Mouse (Mus musculus) MEL (cell line): ENCODE data around the gene Amot. TPM values are rescaled to one million over a fixed set of nuclear protein-coding genes. Genes with fewer than 3 reads are reported as not detected.

Experiments
- DNase-seq: peaks from one replicate; pipeline ENCODE4 v3.0.0; 2011; ENCODE audit warnings: low read depth, low spot score
- H3K27ac ChIP-seq: 2 replicates; pipeline ENCODE4 v1.5.1; 2012; ENCODE audit warnings: low read depth, mild to moderate bottlenecking, control low read depth, low read length, moderate library complexity; ENCODE audit not compliant: control insufficient read depth
- H3K27me3 ChIP-seq, 2 experiments: fragments of 150-350 bp in 1 of 2; sonication (generic) in 1 of 2; 2 replicates each; pipeline ENCODE4 v1.6.1; 2012; ENCODE audit warnings: low read length in 2 of 2, mild to moderate bottlenecking in 2 of 2, improper control_type of control experiment in 1 of 2, moderate library complexity in 1 of 2; ENCODE audit not compliant: insufficient read depth in 2 of 2, control insufficient read depth in 1 of 2
- H3K36me3 ChIP-seq, 2 experiments: 2 replicates each; pipeline ENCODE4 v1.6.1; 2012 to 2014; ENCODE audit warnings: low read length in 2 of 2, improper control_type of control experiment in 1 of 2, inconsistent platforms in 1 of 2, mild to moderate bottlenecking in 1 of 2; ENCODE audit not compliant: insufficient read depth in 2 of 2, control insufficient read depth in 1 of 2
- H3K4me1 ChIP-seq, 2 experiments: fragments of 150-350 bp in 1 of 2; sonication (generic) in 1 of 2; 2 replicates each; pipeline ENCODE4 v1.6.1; 2012; ENCODE audit warnings: low read length in 2 of 2, improper control_type of control experiment in 1 of 2, mild to moderate bottlenecking in 1 of 2; ENCODE audit not compliant: insufficient read depth in 2 of 2, control insufficient read depth in 1 of 2
- H3K4me3 ChIP-seq, 2 experiments: fragments of 150-350 bp in 1 of 2; sonication (generic) in 1 of 2; 2 replicates each; pipeline ENCODE4 v1.5.1; 2012; ENCODE audit warnings: low read depth in 2 of 2, low read length in 2 of 2, mild to moderate bottlenecking in 2 of 2, moderate library complexity in 2 of 2, control low read depth in 1 of 2, improper control_type of control experiment in 1 of 2; ENCODE audit not compliant: control insufficient read depth in 1 of 2, insufficient read depth in 1 of 2
- H3K79me2 ChIP-seq: 2 replicates; pipeline ENCODE4 v1.6.1; 2012; ENCODE audit warnings: mild to moderate bottlenecking, low read length, moderate library complexity; ENCODE audit not compliant: control insufficient read depth, poor library complexity, insufficient read depth
- H3K9ac ChIP-seq: 2 replicates; pipeline ENCODE4 v1.6.1; 2012; ENCODE audit warnings: low read depth, mild to moderate bottlenecking, control low read depth, low read length, moderate library complexity; ENCODE audit not compliant: control insufficient read depth, poor library complexity, severe bottlenecking
- H3K9me3 ChIP-seq: fragments of 150-350 bp; sonication (generic); replicated peaks from 2 replicates; pipeline ENCODE4 v1.6.1; 2012; ENCODE audit warnings: mild to moderate bottlenecking, low read length, improper control_type of control experiment, moderate library complexity; ENCODE audit not compliant: insufficient read depth
- BHLHE40 ChIP-seq: IDR thresholded peaks from 2 replicates; pipeline ENCODE4 v1.6.1; 2012; ENCODE audit warnings: low read depth, mild to moderate bottlenecking, inconsistent platforms, low read length, improper control_type of control experiment, borderline replicate concordance
- CTCF ChIP-seq, 3 experiments: IDR thresholded peaks in 2 of 3; conservative IDR thresholded peaks in 1 of 3; 2 replicates each; pipeline ENCODE4 v1.5.1; 2011 to 2012; ENCODE audit warnings: low read length in 3 of 3, low read depth in 2 of 3, mild to moderate bottlenecking in 2 of 3, improper control_type of control experiment in 1 of 3, inconsistent platforms in 1 of 3, mixed read lengths in 1 of 3, moderate library complexity in 1 of 3; ENCODE audit not compliant: control insufficient read depth in 1 of 3, insufficient read depth in 1 of 3, poor library complexity in 1 of 3, severe bottlenecking in 1 of 3
- E2F4 ChIP-seq: IDR thresholded peaks from 2 replicates; pipeline ENCODE4 v1.6.1; 2011; ENCODE audit warnings: low read depth, low read length, improper control_type of control experiment, borderline replicate concordance
- EP300 ChIP-seq, 2 experiments: IDR thresholded peaks; 2 replicates each; pipeline ENCODE4 v1.6.1; 2011; ENCODE audit warnings: improper control_type of control experiment in 2 of 2, low read length in 2 of 2, low read depth in 1 of 2, mild to moderate bottlenecking in 1 of 2
- HCFC1 ChIP-seq: IDR thresholded peaks from 2 replicates; pipeline ENCODE4 v1.6.1; 2012; ENCODE audit warnings: low read depth, mild to moderate bottlenecking, inconsistent platforms, low read length, improper control_type of control experiment, moderate library complexity
- KAT2A ChIP-seq: conservative IDR thresholded peaks from 2 replicates; pipeline ENCODE4 v1.6.1; 2012; ENCODE audit warnings: low read depth, low read length, improper control_type of control experiment, inconsistent platforms
- MAFK ChIP-seq: IDR thresholded peaks from 2 replicates; pipeline ENCODE4 v1.6.1; 2011; ENCODE audit warnings: low read depth, mild to moderate bottlenecking, low read length, improper control_type of control experiment, borderline replicate concordance
- MAX ChIP-seq: IDR thresholded peaks from 2 replicates; pipeline ENCODE4 v1.6.1; 2011; ENCODE audit warnings: low read length, improper control_type of control experiment
- MYC ChIP-seq: IDR thresholded peaks from 2 replicates; pipeline ENCODE4 v1.6.1; 2011; ENCODE audit warnings: low read depth, mild to moderate bottlenecking, low read length, improper control_type of control experiment, moderate library complexity
- NRF1 ChIP-seq: IDR thresholded peaks from 2 replicates; pipeline ENCODE4 v1.6.1; 2014; ENCODE audit warnings: low read depth, mild to moderate bottlenecking, inconsistent platforms, low read length, improper control_type of control experiment, moderate library complexity; ENCODE audit not compliant: poor library complexity, insufficient read depth, severe bottlenecking
- POLR2AphosphoS5 ChIP-seq: IDR thresholded peaks from 2 replicates; pipeline ENCODE4 v1.6.1; 2012; ENCODE audit warnings: low read depth, borderline replicate concordance, mild to moderate bottlenecking, inconsistent platforms, low read length, moderate library complexity, mixed read lengths
- RAD21 ChIP-seq: IDR thresholded peaks from 2 replicates; pipeline ENCODE4 v1.6.1; 2011; ENCODE audit warnings: mild to moderate bottlenecking, low read depth, low read length, improper control_type of control experiment
- RCOR1 ChIP-seq: IDR thresholded peaks from 2 replicates; pipeline ENCODE4 v1.6.1; 2012; ENCODE audit warnings: low read depth, mild to moderate bottlenecking, inconsistent platforms, low read length, improper control_type of control experiment
- SMC3 ChIP-seq: IDR thresholded peaks from 2 replicates; pipeline ENCODE4 v1.6.1; 2011; ENCODE audit warnings: low read depth, low read length, improper control_type of control experiment
- TCF12 ChIP-seq: IDR thresholded peaks from 2 replicates; pipeline ENCODE4 v1.6.1; 2014; ENCODE audit warnings: low read depth, mild to moderate bottlenecking, inconsistent platforms, low read length, improper control_type of control experiment, moderate library complexity
- USF2 ChIP-seq, 2 experiments: IDR thresholded peaks; 2 replicates each; pipeline ENCODE4 v1.6.1; 2011 to 2012; ENCODE audit warnings: improper control_type of control experiment in 2 of 2, low read length in 2 of 2, borderline replicate concordance in 1 of 2, inconsistent platforms in 1 of 2, low read depth in 1 of 2, mild to moderate bottlenecking in 1 of 2; ENCODE audit not compliant: insufficient read depth in 1 of 2
- ZC3H11A ChIP-seq: IDR thresholded peaks from 2 replicates; pipeline ENCODE4 v1.6.1; 2012; ENCODE audit warnings: low read depth, mild to moderate bottlenecking, inconsistent platforms, low read length, improper control_type of control experiment
- ZNF384 ChIP-seq: IDR thresholded peaks from 2 replicates; pipeline ENCODE4 v1.6.1; 2012; ENCODE audit warnings: low read depth, mild to moderate bottlenecking, inconsistent platforms, low read length, improper control_type of control experiment
- polyA plus RNA-seq, 2 experiments: library from polyadenylated mRNA; stranded (reverse) in 1 of 2; unstranded in 1 of 2; fragments of >175 nt in 1 of 2; fragments of >200 nt in 1 of 2; gene quantifications; 2 replicates each; pipeline versions ENCODE4 v1.2.1 to v1.2.4; 2012; ENCODE audit warnings: low replicate concordance in 2 of 2, low read depth in 1 of 2; ENCODE audit not compliant: insufficient read length in 2 of 2, insufficient read depth in 1 of 2, missing spikeins in 1 of 2
- total RNA-seq: library from RNA; depleted of rRNA; stranded (reverse); fragments of 300-350 nt; gene quantifications from 2 replicates; pipeline ENCODE4 v1.2.3, GENCODE M21; 2012; rRNA removed

Amot gene
- total and polyA plus RNA-seq, 3 experiments = not detected

- TF ChIP-seq E2F4 (no peak), ZNF384 (no peak), BHLHE40 (no peak), MAX (no peak), USF2 (IDR thresholded peaks at IDR 0.05; ENCODE audit: borderline replicate concordance in 1 of 2, insufficient read depth in 1 of 2, low read depth in 1 of 2, low read length in 2 of 2) (no peak), RCOR1 (no peak), TCF12 (no peak), NRF1 (no peak), KAT2A (no peak), MYC (no peak), EP300 (IDR thresholded peaks at IDR 0.05; ENCODE audit: low read depth in 1 of 2, low read length in 2 of 2) (no peak), MAFK (no peak)
- DNase-seq = no peak
- H3K27ac ChIP-seq = no peak overlapping the region
- H3K79me2 ChIP-seq = no peaks in the 10 kb centered on the region
- peaks cover 0 to 8% of the 10 kb centered on the region in 2 experiments; a peak in 1 of 4 replicates for H3K36me3 ChIP-seq
- peaks cover 3 to 6% of the 10 kb centered on the region in 2 experiments; a peak in 3 of 4 replicates for H3K4me1 ChIP-seq
- no peaks in the 10 kb centered on the region for H3K27me3 ChIP-seq
- H3K4me3 ChIP-seq = no peak overlapping the region
- H3K9ac ChIP-seq = no peak overlapping the region
- no peaks in the 10 kb centered on the region for H3K9me3 ChIP-seq
Observed at GRCm38 (mm10) chrX:145401926-145402325, 103.1 kb downstream of the Amot start.

- Histone ChIP-seq H3K9ac (no peak overlapping the region), H3K36me3 (no peaks in the 10 kb centered on the region), H3K4me3 (peak overlapping the region in 1 of 2 experiments; percentile 23; a peak in 1 of 4 replicates), H3K27ac (no peak overlapping the region)
- TF ChIP-seq POLR2AphosphoS5 (no peak), ZNF384 (peak; percentile 71), SMC3 (peak; percentile 75), CTCF (IDR thresholded peaks at IDR 0.05 in 2 of 3, conservative IDR thresholded peaks at IDR 0.05 in 1 of 3; ENCODE audit: control insufficient read depth in 1 of 3, insufficient read depth in 1 of 3, low read depth in 2 of 3, low read length in 3 of 3, poor library complexity in 1 of 3, severe bottlenecking in 1 of 3) (peak; percentile 26 to 73 (median 35); a peak in 4 of 6 replicates), HCFC1 (no peak), RAD21 (peak; percentile 81), ZC3H11A (peak; percentile 57)
- TF ChIP-seq, all 39 proteins: peak for 5
- H3K27me3 ChIP-seq = no peaks in the 10 kb centered on the region
- DNase-seq = peak; percentile 71
- no peaks in the 10 kb centered on the region for H3K79me2 ChIP-seq
- H3K9me3 ChIP-seq = no peaks in the 10 kb centered on the region
- no peaks in the 10 kb centered on the region for H3K4me1 ChIP-seq
Observed at GRCm38 (mm10) chrX:145399236-145399635, 105.7 kb downstream of the Amot start.

Other genes starting within 250 kb of the Amot start
- gene Lhfpl1, start 156.1 kb downstream of the Amot start, total RNA-seq = not detected in 2 replicates
- gene Lhfpl1, start 156.1 kb downstream of the Amot start, polyA plus RNA-seq = not detected